Comparison of ENCODE assay signal across 11 mouse cellular contexts in the genomic region with DNA sequence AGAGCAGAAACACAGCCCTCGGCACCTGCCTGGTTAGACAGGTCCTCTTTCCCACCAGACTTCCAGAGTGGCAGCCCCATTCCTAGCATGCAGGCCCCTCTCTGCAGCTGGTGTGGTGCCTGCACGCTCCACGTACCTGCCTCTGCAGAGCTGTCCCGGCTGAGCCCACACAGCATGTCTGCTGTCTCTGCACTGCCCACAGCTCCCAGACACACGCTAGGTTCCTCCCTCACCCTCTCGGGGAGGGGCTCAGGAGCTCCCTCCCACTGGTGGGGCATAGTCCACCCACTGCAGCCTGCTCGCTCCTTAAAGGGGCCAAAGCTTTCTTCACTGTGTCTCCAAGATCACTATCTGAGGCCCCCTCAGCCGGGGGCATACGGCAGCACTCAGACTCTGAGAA. TPM values are rescaled to one million over a fixed set of nuclear protein-coding genes. Genes with fewer than 3 reads are reported as not detected.
A peak's percentile ranks its signal among the peaks of the same experiment; 100 is the strongest.
DNase-seq lines count a peak whose midpoint lies in the region; ATAC-seq and TF ChIP-seq lines count a peak whose summit lies in the region.
"Had no signal": no experiment of that assay in that cellular context is flagged by ENCODE, and none has a peak within 500 bp of the region (broad histone marks: within the 10 kb centered on the region; RNA-seq: fewer than 3 reads in every experiment).

No protein-coding gene starts in this region.

- no peak overlapping the region for H3K27ac ChIP-seq in liver, adult 2 months (replicated peaks; ENCODE audit: insufficient read depth, low read depth, low read length)
- no peak overlapping the region for H3K27ac ChIP-seq in liver, postnatal 0 days (ENCODE audit: low read depth)
- H3K27ac ChIP-seq in forebrain, embryonic 10.5 days, result no peak overlapping the region
- H3K27ac ChIP-seq: liver, embryonic 13.5 days; neural tube, embryonic 13.5 days had no signal

- H3K4me3 ChIP-seq in liver, adult 2 months (ENCODE audit: insufficient read depth, low read depth, low read length), result no peak overlapping the region
- H3K4me3 ChIP-seq in liver, postnatal 0 days (ENCODE audit: low read depth, low read length), result no peak overlapping the region
- H3K4me3 ChIP-seq in forebrain, embryonic 10.5 days, result no peak overlapping the region
- H3K4me3 ChIP-seq: liver, embryonic 13.5 days; neural tube, embryonic 13.5 days had no signal

- no peak overlapping the region for H3K4me2 ChIP-seq in liver, postnatal 0 days (ENCODE audit: low read depth, low read length)
- H3K4me2 ChIP-seq: liver, embryonic 13.5 days; neural tube, embryonic 13.5 days had no signal

- H3K4me1 ChIP-seq in liver, adult 2 months (ENCODE audit: control insufficient read depth, insufficient read depth, low read length), result no peaks in the 10 kb centered on the region
- H3K4me1 ChIP-seq in liver, postnatal 0 days (ENCODE audit: insufficient read depth), result no peaks in the 10 kb centered on the region
- peaks cover 20% of the 10 kb centered on the region for H3K4me1 ChIP-seq in forebrain, embryonic 10.5 days
- H3K4me1 ChIP-seq: liver, embryonic 13.5 days had no signal

- no peaks in the 10 kb centered on the region for H3K27me3 ChIP-seq in liver, adult 2 months (ENCODE audit: control insufficient read depth, insufficient read depth, low read length)
- H3K27me3 ChIP-seq in liver, postnatal 0 days (ENCODE audit: insufficient read depth, low read length), result no peaks in the 10 kb centered on the region
- no peaks in the 10 kb centered on the region for H3K27me3 ChIP-seq in forebrain, embryonic 10.5 days (ENCODE audit: poor library complexity, severe bottlenecking)
- H3K27me3 ChIP-seq: liver, embryonic 13.5 days; neural tube, embryonic 13.5 days had no signal

- 55% methylated on average over 9 of the region's 9 CpGs for whole genome bisulfite sequencing in liver, adult 2 months
- 46% methylated on average over 9 of the region's 9 CpGs for WGBS in liver, postnatal 0 days (ENCODE audit: insufficient replicate concordance)
- WGBS in forebrain, embryonic 10.5 days, result 71% methylated on average over 9 of the region's 9 CpGs

- H3K79me2 ChIP-seq in liver, adult 2 months (ENCODE audit: control insufficient read depth, insufficient read depth, low read length), result no peaks in the 10 kb centered on the region

- TF ChIP-seq EP300 in liver, postnatal 0 days (IDR thresholded peaks at IDR 0.05; ENCODE audit: low read depth), result no peak

- peak; percentile 41 for DNase-seq in liver, adult 2 months (ENCODE audit: extremely low read depth, low read depth, low spot score)
- DNase-seq in liver, postnatal 0 days, result no peak
- DNase-seq in heart, postnatal 4 days, result peak; percentile 41
- peak; percentile 85 for DNase-seq in kidney, postnatal 14 days
- peak; percentile 38 for DNase-seq in telencephalon, adult 2 months (ENCODE audit: low read depth, low spot score)
- DNase-seq in spleen, postnatal 36 days (ENCODE audit: low spot score in 2 of 2), result no peak
- DNase-seq in forebrain, embryonic 10.5 days (ENCODE audit: extremely low spot score, low spot score), result no peak
- DNase-seq: adrenal gland, adult 8-10 months; cerebellum, postnatal 10 days; liver, embryonic 13.5 days had no signal

- no peak for ATAC-seq in liver, postnatal 0 days

- TF ChIP-seq CTCF in liver, adult 2 months (IDR thresholded peaks at IDR 0.05; ENCODE audit: low read depth, low read length), result no peak
- TF ChIP-seq CTCF in liver, postnatal 0 days (IDR thresholded peaks at IDR 0.05; ENCODE audit: low read depth), result no peak

- H3K9ac ChIP-seq in liver, adult 2 months (ENCODE audit: low read depth, low read length), result no peak overlapping the region
- H3K9ac ChIP-seq in liver, postnatal 0 days (replicated peaks), result no peak overlapping the region
- H3K9ac ChIP-seq: liver, embryonic 13.5 days; neural tube, embryonic 13.5 days had no signal

- no peaks in the 10 kb centered on the region for H3K36me3 ChIP-seq in liver, adult 2 months (ENCODE audit: control insufficient read depth, insufficient read depth, low read length)
- no peaks in the 10 kb centered on the region for H3K36me3 ChIP-seq in liver, postnatal 0 days (replicated peaks; ENCODE audit: insufficient read depth, low read length)
- H3K36me3 ChIP-seq in forebrain, embryonic 10.5 days (replicated peaks), result no peaks in the 10 kb centered on the region
- H3K36me3 ChIP-seq: liver, embryonic 13.5 days; neural tube, embryonic 13.5 days had no signal

- TF ChIP-seq POLR2A in liver, adult 2 months (IDR thresholded peaks at IDR 0.05; ENCODE audit: extremely low read depth, insufficient read depth, low read length), result no peak

- H3K9me3 ChIP-seq in liver, postnatal 0 days (ENCODE audit: low read length), result no peaks in the 10 kb centered on the region
- H3K9me3 ChIP-seq in forebrain, embryonic 10.5 days, result no peaks in the 10 kb centered on the region
- H3K9me3 ChIP-seq: liver, embryonic 13.5 days; neural tube, embryonic 13.5 days had no signal

RNA-seq across cellular contexts. Expression of gene Grip2, which starts 31.0 kb away (rescaled TPM):
- total RNA-seq in liver, adult 2 months (2014; rRNA removed), result 0.07 TPM in 1 of 2 replicates, not detected in the other
- polyA plus RNA-seq in liver, adult 2 months (2012; rRNA removed), result 0.11 and 0.14 TPM in 2 replicates
- 0.05 TPM in 1 of 2 replicates, not detected in the other for polyA plus RNA-seq in liver, postnatal 0 days (2015; fragmentation: Nextera tagmentation; extraction: Ambion mirVana)
- total RNA-seq in heart, postnatal 4 days (2021), result 10 to 100 TPM; 18.8 to 19.6 TPM
- polyA plus RNA-seq in forebrain, embryonic 10.5 days (2016; fragmentation: Nextera tagmentation; extraction: Ambion mirVana), result 0.32 and 0.46 TPM in 2 replicates

Comparison
In these comparisons a context has a peak if more than half of its experiments do, and no peak if none do; other contexts are left out.
1. DNase-seq: peak in liver, adult 2 months (single experiment), heart, postnatal 4 days (single experiment), kidney, postnatal 14 days (single experiment) and telencephalon, adult 2 months (single experiment); none in liver, postnatal 0 days (single experiment), spleen, postnatal 36 days (0 of 2) and forebrain, embryonic 10.5 days (single experiment).